Mouse (Mus musculus) midbrain, embryonic 16.5 days (tissue): Measurements from ENCODE around the gene Lrr1. TPM values are rescaled to one million over a fixed set of nuclear protein-coding genes. Genes with fewer than 3 reads are reported as not detected.

Experiments used
- ATAC-seq: fragments of 200-750 bp; cut with Nextera tagmentation; 2 replicates; pipeline ENCODE4 v1.8.0; 2017; ENCODE audit warnings: moderate TSS enrichment
- H3K27ac ChIP-seq: fragments of 300-500 bp; sonication (generic); 2 replicates; pipeline ENCODE4 v1.5.1; 2014; ENCODE audit warnings: mild to moderate bottlenecking, low read length, mixed read lengths
- H3K27me3 ChIP-seq: fragments of 300-500 bp; sonication (generic); 2 replicates; pipeline ENCODE4 v1.6.1; 2014; ENCODE audit warnings: low read depth, low read length, mixed read lengths; ENCODE audit not compliant: control insufficient read depth, insufficient read depth
- H3K36me3 ChIP-seq: fragments of 300-500 bp; sonication (generic); 2 replicates; pipeline ENCODE4 v1.6.1; 2014; ENCODE audit warnings: mild to moderate bottlenecking, low read length, moderate library complexity, mixed read lengths; ENCODE audit not compliant: control insufficient read depth, insufficient read depth
- H3K4me1 ChIP-seq: fragments of 300-500 bp; sonication (generic); 2 replicates; pipeline ENCODE4 v1.6.1; 2014; ENCODE audit warnings: mild to moderate bottlenecking, low read length, mixed read lengths; ENCODE audit not compliant: control insufficient read depth, insufficient read depth
- H3K4me2 ChIP-seq: fragments of 300-500 bp; sonication (generic); 2 replicates; pipeline ENCODE4 v1.6.1; 2014; ENCODE audit warnings: mild to moderate bottlenecking, low read length, mixed read lengths
- H3K4me3 ChIP-seq: fragments of 300-500 bp; sonication (generic); 2 replicates; pipeline ENCODE4 v1.5.1; 2014; ENCODE audit warnings: low read depth, mild to moderate bottlenecking, low read length, moderate library complexity, mixed read lengths
- H3K9ac ChIP-seq: fragments of 300-500 bp; sonication (generic); 2 replicates; pipeline ENCODE4 v1.6.1; 2014; ENCODE audit warnings: low read depth, low read length, mixed read lengths
- H3K9me3 ChIP-seq: fragments of 300-500 bp; sonication (generic); replicated peaks from 2 replicates; pipeline ENCODE4 v1.6.1; 2014; ENCODE audit warnings: mild to moderate bottlenecking, low read length, mixed read lengths; ENCODE audit not compliant: control insufficient read depth, poor library complexity, severe bottlenecking
- WGBS: fragments of 180-500 bp; shearing (Covaris S2); extraction: QIAGEN DNeasy Blood & Tissue Kit; methylation state at CpG from one replicate; pipeline ENCODE4 v1.1.7; 2014; 5-methylcytosine and 5-hydroxymethylcytosine counted together
- polyA plus RNA-seq: library from polyadenylated mRNA; unstranded; fragments of >200 nt; fragmentation: Nextera tagmentation; extraction: Ambion mirVana; gene quantifications from 2 replicates; pipeline ENCODE4 v1.2.1, GENCODE M21; 2015

Gene Lrr1
- polyA plus RNA-seq, 1 experiment from 2014 or later: 3.1 TPM

- 93% methylated on average over 2 of the region's 2 CpGs for WGBS
- Histone ChIP-seq H3K4me1 (peaks cover 8% of the 10 kb centered on the region), H3K4me2 (no peak overlapping the region), H3K36me3 (no peaks in the 10 kb centered on the region), H3K9me3 (no peaks in the 10 kb centered on the region), H3K27ac (no peak overlapping the region), H3K27me3 (no peaks in the 10 kb centered on the region), H3K9ac (no peak overlapping the region), H3K4me3 (no peak overlapping the region)
- no peak for ATAC-seq
These were observed 2.7 kb downstream of the Lrr1 start for GRCm38 (mm10) chr12:69171307-69171706.

DNA sequence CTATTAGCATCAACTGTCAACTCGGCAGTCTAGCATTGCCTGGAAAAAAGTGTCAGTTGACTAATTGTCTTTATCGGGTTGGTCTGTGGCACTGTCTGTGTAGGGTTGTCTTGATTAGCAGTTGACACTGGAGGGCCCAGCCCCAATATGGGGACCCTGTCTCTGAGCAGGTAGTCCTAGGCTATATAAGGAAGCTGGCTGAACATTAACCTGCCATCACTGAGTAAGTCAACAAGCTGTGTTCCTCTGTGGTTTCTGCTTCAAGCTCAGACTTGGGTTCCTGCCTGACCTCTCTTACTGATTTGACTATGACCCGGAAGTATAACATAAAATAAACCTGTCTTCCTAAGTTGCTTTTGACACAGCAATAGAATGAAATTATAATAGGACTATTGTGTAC is 7.4 kb downstream of the Lrr1 start:
- H3K9me3 ChIP-seq: no peaks in the 10 kb centered on the region
- no peak overlapping the region for H3K27ac ChIP-seq
- no peaks in the 10 kb centered on the region for H3K36me3 ChIP-seq
- ATAC-seq: no peak
- H3K27me3 ChIP-seq: no peaks in the 10 kb centered on the region
- H3K9ac ChIP-seq: no peak overlapping the region
- WGBS: 97% methylated on average over 3 of the region's 3 CpGs
- H3K4me2 ChIP-seq: no peak overlapping the region
- no peak overlapping the region for H3K4me3 ChIP-seq
- H3K4me1 ChIP-seq: no peaks in the 10 kb centered on the region

DNA sequence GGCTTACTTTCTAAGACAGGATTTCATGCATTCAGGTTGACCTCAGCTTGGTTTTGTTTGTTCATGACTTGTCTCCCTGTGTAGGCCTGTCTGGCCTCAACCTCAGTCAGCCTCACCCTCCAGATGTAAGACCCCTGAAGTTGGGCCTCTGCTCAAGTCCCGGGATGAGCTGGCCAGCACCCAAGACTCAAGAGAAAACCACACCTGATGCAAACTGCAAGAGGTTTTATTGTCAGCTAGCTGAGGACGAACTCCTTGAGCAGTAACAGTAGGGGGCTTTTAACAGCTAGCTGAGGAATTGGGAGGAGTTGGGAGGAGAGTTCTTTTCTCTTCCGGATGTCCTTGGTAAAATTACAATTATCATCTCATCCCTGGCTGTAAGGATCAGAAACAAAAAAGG is 8.9 kb downstream of the Lrr1 start:
- Histone ChIP-seq H3K27ac (no peak overlapping the region), H3K4me2 (no peak overlapping the region), H3K4me1 (peaks cover 2% of the 10 kb centered on the region; the same call in 1 of the 2 replicates), H3K9ac (no peak overlapping the region), H3K4me3 (no peak overlapping the region), H3K9me3 (no peaks in the 10 kb centered on the region), H3K27me3 (no peaks in the 10 kb centered on the region), H3K36me3 (no peaks in the 10 kb centered on the region)
- WGBS: 78% methylated on average over 3 of the region's 3 CpGs
- no peak for ATAC-seq

- no peak overlapping the region for H3K4me3 ChIP-seq
These were observed 10.8 kb downstream of the Lrr1 start for GRCm38 (mm10) chr12:69179371-69179770.

DNA sequence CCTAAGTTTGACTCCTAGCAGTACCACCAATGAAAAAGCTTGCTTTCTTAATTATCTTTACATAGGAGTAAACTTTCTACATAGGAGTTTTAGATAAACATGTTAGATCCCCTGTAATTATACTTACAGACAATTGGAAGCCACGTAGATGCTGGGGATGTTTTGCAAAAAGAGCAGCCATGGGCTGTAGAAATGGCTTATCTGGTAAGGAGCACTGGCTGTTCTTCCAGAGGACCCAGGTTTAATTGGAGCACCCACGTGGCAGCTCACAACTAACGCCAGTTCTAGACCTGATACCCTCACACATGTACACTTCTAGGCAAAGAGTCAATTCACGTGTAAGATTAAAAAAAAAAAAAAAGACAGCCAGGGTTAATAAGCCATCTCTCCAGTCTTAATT is 13.2 kb downstream of the Lrr1 start:
- no peaks in the 10 kb centered on the region for H3K36me3 ChIP-seq
- H3K27ac ChIP-seq: no peak overlapping the region
- WGBS: 93% methylated on average over 4 of the region's 4 CpGs
- H3K27me3 ChIP-seq: no peaks in the 10 kb centered on the region
- no peak for ATAC-seq
- H3K9ac ChIP-seq: no peak overlapping the region
- no peak overlapping the region for H3K4me3 ChIP-seq
- H3K9me3 ChIP-seq: no peaks in the 10 kb centered on the region
- peaks cover 21% of the 10 kb centered on the region for H3K4me1 ChIP-seq
- H3K4me2 ChIP-seq: no peak overlapping the region

More at GRCm38 (mm10) chr12:69179371-69179770, 10.8 kb downstream of the Lrr1 start:
- 70% methylated on average over 12 of the region's 12 CpGs for WGBS
- Histone ChIP-seq H3K9ac (no peak overlapping the region), H3K4me1 (peaks cover 7% of the 10 kb centered on the region), H3K36me3 (no peaks in the 10 kb centered on the region), H3K27ac (no peak overlapping the region), H3K9me3 (no peaks in the 10 kb centered on the region), H3K27me3 (no peaks in the 10 kb centered on the region), H3K4me2 (no peak overlapping the region)
- ATAC-seq: no peak

DNA sequence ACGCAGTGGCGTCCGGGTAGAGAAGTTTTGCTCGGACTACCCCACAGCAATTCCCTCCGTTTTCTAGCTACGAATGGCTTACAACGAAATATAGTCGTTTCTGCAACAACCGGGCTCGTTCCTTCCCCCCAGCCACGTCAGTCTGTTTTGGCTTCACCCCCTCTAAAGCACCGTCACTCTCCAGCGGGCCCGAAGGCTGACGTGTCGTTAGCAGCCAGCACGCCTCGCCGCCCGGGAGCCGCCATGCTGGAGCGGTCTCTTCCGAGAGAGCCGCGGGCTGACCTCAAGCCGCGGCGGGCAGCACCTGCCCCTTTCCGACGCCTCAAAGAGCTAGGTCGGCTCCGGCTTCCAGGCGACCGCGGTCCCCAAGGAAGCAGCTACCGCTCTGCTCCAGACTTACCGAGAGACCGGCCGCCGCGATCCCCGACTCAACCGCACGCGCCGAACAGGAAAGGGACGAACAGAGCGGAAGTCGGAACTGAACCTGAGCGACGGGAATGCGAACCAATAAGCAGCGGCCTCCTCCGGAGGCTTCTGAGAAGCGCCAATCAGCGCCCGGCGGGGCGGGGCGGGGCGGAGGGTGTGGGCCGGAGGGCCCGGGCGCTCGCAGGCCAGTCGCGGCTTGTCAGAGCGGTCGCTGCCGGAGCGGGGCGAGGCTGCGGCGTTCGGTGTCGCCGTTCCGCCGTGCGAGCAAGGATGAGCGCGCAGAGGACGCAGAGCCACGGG is 15.1 kb downstream of the Lrr1 start, which contains the start of the genes Rpl36al and Mgat2:
Gene Rpl36al (minus strand): TSS at position 501 of the 726 bp plus-strand sequence.
Gene Mgat2 (plus strand): TSS at position 575 of the 726 bp plus-strand sequence.
- no peaks in the 10 kb centered on the region for H3K27me3 ChIP-seq
- H3K9ac ChIP-seq: peak within 1 kb of the TSS; percentile 87
- ATAC-seq: peak; percentile 99
- no peaks in the 10 kb centered on the region for H3K36me3 ChIP-seq
- peak within 1 kb of the TSS; percentile 88 for H3K4me3 ChIP-seq
- H3K27ac ChIP-seq: peak within 1 kb of the TSS; percentile 94
- peaks cover 30% of the 10 kb centered on the region for H3K4me1 ChIP-seq
- WGBS: under 1% methylated on average over 73 of the region's 84 CpGs
- H3K9me3 ChIP-seq: no peaks in the 10 kb centered on the region
- peak within 1 kb of the TSS; percentile 94 for H3K4me2 ChIP-seq

DNA sequence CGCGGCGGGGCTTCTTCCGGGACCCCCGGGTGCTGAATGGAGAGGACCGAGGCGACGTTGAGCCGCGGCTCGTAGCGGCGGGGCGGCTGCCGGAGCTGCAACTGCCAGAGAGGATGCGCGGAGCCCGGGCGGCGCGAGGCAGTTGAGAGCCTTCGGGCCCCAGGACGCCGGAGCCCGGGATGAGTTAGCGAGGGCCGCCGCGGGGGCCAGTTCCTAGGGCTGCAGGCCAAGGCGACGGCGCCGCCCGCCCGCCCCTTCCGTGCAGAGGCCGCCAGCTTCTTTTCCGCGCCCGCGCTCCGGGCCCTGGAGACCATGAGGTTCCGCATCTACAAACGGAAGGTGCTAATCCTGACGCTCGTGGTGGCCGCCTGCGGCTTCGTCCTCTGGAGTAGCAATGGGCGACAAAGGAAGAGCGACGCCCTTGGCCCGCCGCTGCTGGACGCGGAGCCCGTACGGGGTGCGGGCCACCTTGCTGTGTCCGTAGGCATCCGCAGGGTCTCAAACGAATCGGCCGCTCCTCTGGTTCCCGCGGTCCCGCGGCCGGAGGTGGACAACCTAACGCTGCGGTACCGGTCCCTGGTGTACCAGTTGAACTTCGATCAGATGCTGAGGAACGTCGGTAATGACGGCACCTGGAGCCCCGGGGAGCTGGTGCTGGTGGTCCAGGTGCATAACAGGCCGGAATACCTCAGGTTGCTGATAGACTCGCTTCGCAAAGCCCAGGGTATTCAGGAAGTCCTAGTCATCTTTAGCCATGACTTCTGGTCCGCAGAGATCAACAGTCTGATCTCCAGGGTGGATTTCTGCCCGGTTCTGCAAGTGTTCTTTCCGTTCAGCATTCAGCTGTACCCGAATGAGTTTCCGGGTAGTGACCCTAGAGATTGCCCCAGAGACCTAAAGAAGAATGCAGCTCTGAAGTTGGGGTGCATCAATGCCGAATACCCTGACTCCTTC is 16.0 kb downstream of the Lrr1 start:
- Histone ChIP-seq H3K27me3 (no peaks in the 10 kb centered on the region), H3K4me1 (peaks cover 30% of the 10 kb centered on the region), H3K9me3 (no peaks in the 10 kb centered on the region), H3K36me3 (no peaks in the 10 kb centered on the region), H3K4me2 (peak overlapping the region; percentile 94), H3K9ac (peak overlapping the region; percentile 87), H3K27ac (peak overlapping the region; percentile 94), H3K4me3 (peak overlapping the region; percentile 88)
- ATAC-seq: peak; percentile 80
- WGBS: 1% methylated on average over 86 of the region's 86 CpGs

GRCm38 (mm10) chr12:69185371-69185770 is 16.8 kb downstream of the Lrr1 start:
- H3K4me1 ChIP-seq: peaks cover 30% of the 10 kb centered on the region
- H3K4me3 ChIP-seq: peak overlapping the region; percentile 88
- peak overlapping the region; percentile 87 for H3K9ac ChIP-seq
- H3K27ac ChIP-seq: no peak overlapping the region
- peaks cover 5% of the 10 kb centered on the region; the same call in 1 of the 2 replicates for H3K36me3 ChIP-seq
- no peaks in the 10 kb centered on the region for H3K9me3 ChIP-seq
- H3K27me3 ChIP-seq: no peaks in the 10 kb centered on the region
- 72% methylated on average over 7 of the region's 7 CpGs for WGBS
- no peak for ATAC-seq
- H3K4me2 ChIP-seq: peak overlapping the region; percentile 94
